Mouse (Mus musculus): ENCODE data around the gene Unc5b. TPM values are rescaled to one million over a fixed set of nuclear protein-coding genes. Genes with fewer than 3 reads are reported as not detected.
A peak's percentile ranks its signal among the peaks of the same experiment; 100 is the strongest.

Gene Unc5b
- polyA plus RNA-seq, 1 experiment from 2014 or later, result 2.1 TPM

DNA sequence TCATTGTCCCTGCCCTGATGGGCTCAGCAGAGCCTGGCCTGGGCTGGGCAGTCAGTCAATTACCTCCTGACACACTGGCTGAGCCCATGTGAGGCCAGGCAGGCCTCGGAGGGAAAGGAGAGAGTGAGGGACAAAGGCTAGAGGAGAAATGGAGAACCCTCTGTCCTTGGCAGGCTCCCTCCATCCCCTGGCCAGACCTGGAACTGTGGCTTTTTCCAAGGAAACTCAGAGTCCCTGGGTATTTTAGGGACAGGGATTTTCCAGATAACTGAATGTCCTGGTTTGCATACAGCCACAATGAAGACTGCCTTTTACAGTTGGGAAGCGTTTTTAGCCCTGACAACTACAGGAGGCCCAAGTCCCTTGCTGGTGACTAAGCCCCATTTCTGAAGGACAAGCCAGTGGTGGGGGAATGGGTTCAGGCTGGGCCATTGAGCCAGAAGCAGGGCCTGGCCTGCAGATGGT, 99.0 kb downstream of the Unc5b start:
- ATAC-seq (no peak), DNase-seq (ENCODE audit: low spot score) (no peak)
- Histone ChIP-seq H3K4me2 (ENCODE audit: low read length) (no peak overlapping the region), H3K36me3 (ENCODE audit: control insufficient read depth, insufficient read depth, low read length) (no peaks in the 10 kb centered on the region), H3K27me3 (replicated peaks; ENCODE audit: control insufficient read depth, insufficient read depth, low read length) (no peaks in the 10 kb centered on the region), H3K4me3 (ENCODE audit: low read depth, low read length) (no peak overlapping the region), H3K9me3 (replicated peaks; ENCODE audit: control insufficient read depth, low read length) (no peaks in the 10 kb centered on the region), H3K9ac (ENCODE audit: low read length) (no peak overlapping the region), H3K4me1 (ENCODE audit: control insufficient read depth, insufficient read depth, low read length) (no peaks in the 10 kb centered on the region), H3K27ac (ENCODE audit: low read depth, low read length) (peak overlapping the region; percentile 34; the same call in 1 of the 2 replicates)
- WGBS, result 30% methylated on average over 2 of the region's 2 CpGs

DNA sequence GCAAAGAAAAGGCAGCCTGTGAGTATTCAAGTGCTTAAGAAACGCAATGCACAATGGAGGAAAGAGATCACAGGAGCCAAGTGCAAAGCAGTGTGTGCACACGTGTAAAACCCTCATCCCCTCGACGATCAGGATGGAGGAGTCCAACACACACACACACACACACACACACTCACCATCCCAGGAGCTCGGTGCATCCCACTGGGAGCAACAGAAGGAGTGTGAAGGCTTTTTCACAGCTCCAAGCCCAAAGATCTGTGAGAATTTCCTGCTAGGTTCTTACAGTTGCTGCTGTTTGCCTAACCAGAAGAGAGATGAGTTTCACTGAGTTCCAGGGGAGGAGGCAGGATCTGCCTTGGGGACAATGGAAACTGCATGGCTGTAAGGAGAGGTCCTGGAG, 99.6 kb downstream of the Unc5b start:
- ATAC-seq (no peak), DNase-seq (ENCODE audit: low spot score) (peak; percentile 38)
- H3K9ac ChIP-seq (ENCODE audit: low read length), result no peak overlapping the region
- no peak overlapping the region for H3K4me3 ChIP-seq (ENCODE audit: low read depth, low read length)
- peak overlapping the region; percentile 34; the same call in 1 of the 2 replicates for H3K27ac ChIP-seq (ENCODE audit: low read depth, low read length)
- H3K9me3 ChIP-seq (replicated peaks; ENCODE audit: control insufficient read depth, low read length), result no peaks in the 10 kb centered on the region
- H3K36me3 ChIP-seq (ENCODE audit: control insufficient read depth, insufficient read depth, low read length), result no peaks in the 10 kb centered on the region
- 5% methylated on average over 5 of the region's 5 CpGs for WGBS
- no peaks in the 10 kb centered on the region for H3K27me3 ChIP-seq (replicated peaks; ENCODE audit: control insufficient read depth, insufficient read depth, low read length)
- H3K4me2 ChIP-seq (ENCODE audit: low read length), result no peak overlapping the region
- H3K4me1 ChIP-seq (ENCODE audit: control insufficient read depth, insufficient read depth, low read length), result no peaks in the 10 kb centered on the region

DNA sequence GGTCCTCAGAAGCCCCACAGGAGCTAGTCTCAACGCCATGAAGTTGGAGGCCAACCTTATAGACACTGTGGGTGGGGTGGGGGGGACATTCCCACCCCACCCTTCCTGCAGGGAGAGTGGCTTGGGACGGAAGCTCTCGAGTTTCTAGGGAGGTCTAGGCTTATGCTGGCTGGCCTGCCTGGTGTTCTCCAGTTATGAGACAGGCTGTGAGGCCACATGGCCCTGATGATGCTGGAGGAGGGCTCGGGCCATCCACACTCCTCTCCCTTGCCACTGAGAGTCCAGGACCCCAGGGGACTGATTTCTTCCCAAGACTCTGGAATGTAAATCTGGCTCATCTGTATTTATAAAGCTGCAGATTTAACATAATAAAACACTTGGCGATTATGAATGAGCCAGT, 104.1 kb downstream of the Unc5b start:
- ATAC-seq, result no peak
- no peak overlapping the region for H3K9ac ChIP-seq (ENCODE audit: low read length)
- WGBS, result 47% methylated on average over 5 of the region's 5 CpGs

DNA sequence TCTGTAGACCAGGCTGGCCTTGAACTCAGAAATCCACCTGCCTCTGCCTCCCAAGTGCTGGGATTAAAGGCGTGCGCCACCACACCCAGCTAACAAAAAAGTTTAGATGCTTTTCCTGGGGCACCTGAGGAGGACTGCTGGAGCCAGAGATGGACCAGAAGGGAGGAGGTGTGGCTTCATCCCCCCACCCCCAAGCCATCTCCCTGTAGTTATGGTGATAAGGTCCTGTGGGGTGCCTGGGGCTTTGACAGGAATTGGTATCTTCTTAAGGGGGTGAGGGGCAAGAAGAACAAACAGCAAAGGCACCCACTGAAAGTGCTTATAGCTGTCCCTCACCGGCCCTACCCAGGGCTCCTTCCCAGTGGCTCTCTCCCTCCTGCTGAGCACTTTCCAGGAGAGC, 104.5 kb downstream of the Unc5b start:
- H3K4me1 ChIP-seq (ENCODE audit: control insufficient read depth, insufficient read depth, low read length), result no peaks in the 10 kb centered on the region
- H3K9me3 ChIP-seq (replicated peaks; ENCODE audit: control insufficient read depth, low read length), result no peaks in the 10 kb centered on the region
- H3K36me3 ChIP-seq (ENCODE audit: control insufficient read depth, insufficient read depth, low read length), result no peaks in the 10 kb centered on the region
- no peak for DNase-seq (ENCODE audit: low spot score)
- ATAC-seq, result no peak
- no peak overlapping the region for H3K4me2 ChIP-seq (ENCODE audit: low read length)
- no peaks in the 10 kb centered on the region for H3K27me3 ChIP-seq (replicated peaks; ENCODE audit: control insufficient read depth, insufficient read depth, low read length)
- no peak overlapping the region for H3K9ac ChIP-seq (ENCODE audit: low read length)
- 68% methylated on average over 3 of the region's 3 CpGs for WGBS
- no peak overlapping the region for H3K4me3 ChIP-seq (ENCODE audit: low read depth, low read length)
- no peak overlapping the region for H3K27ac ChIP-seq (ENCODE audit: low read depth, low read length)

More for the DNA sequence above, 104.1 kb downstream of the Unc5b start:
- Histone ChIP-seq H3K36me3 (ENCODE audit: control insufficient read depth, insufficient read depth, low read length) (no peaks in the 10 kb centered on the region), H3K4me3 (ENCODE audit: low read depth, low read length) (no peak overlapping the region), H3K4me1 (ENCODE audit: control insufficient read depth, insufficient read depth, low read length) (no peaks in the 10 kb centered on the region), H3K4me2 (ENCODE audit: low read length) (no peak overlapping the region), H3K27me3 (replicated peaks; ENCODE audit: control insufficient read depth, insufficient read depth, low read length) (no peaks in the 10 kb centered on the region), H3K27ac (ENCODE audit: low read depth, low read length) (no peak overlapping the region), H3K9me3 (replicated peaks; ENCODE audit: control insufficient read depth, low read length) (no peaks in the 10 kb centered on the region)
- no peak for DNase-seq (ENCODE audit: low spot score)

DNA sequence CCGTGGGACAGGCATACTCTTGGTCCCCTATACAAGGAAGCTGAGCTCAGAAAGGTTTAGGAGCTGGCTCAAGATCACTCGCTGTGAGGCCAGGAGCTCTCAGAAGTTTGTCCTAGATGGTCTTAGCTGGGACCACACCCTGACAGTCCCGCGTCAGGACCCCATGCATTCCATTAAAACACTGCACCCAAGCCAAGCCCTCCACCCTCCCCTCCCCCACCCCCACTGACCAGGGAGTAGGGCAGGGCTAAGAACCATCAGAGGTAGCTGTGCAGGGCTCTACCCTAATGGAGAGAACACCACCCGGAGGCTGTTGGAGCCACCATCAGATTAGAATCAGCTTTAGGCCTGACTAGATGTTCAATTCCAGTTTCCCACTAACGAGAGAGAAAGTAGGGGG, 106.9 kb downstream of the Unc5b start:
- no peak overlapping the region for H3K4me3 ChIP-seq (ENCODE audit: low read depth, low read length)
- no peak overlapping the region for H3K27ac ChIP-seq (ENCODE audit: low read depth, low read length)
- H3K4me1 ChIP-seq (ENCODE audit: control insufficient read depth, insufficient read depth, low read length), result peaks cover 7% of the 10 kb centered on the region; the same call in 1 of the 2 replicates
- H3K4me2 ChIP-seq (ENCODE audit: low read length), result no peak overlapping the region
- ATAC-seq (no peak), DNase-seq (ENCODE audit: low spot score) (no peak)
- WGBS, result 64% methylated on average over 6 of the region's 6 CpGs
- H3K27me3 ChIP-seq (replicated peaks; ENCODE audit: control insufficient read depth, insufficient read depth, low read length), result no peaks in the 10 kb centered on the region
- no peaks in the 10 kb centered on the region for H3K9me3 ChIP-seq (replicated peaks; ENCODE audit: control insufficient read depth, low read length)
- no peak overlapping the region for H3K9ac ChIP-seq (ENCODE audit: low read length)
- no peaks in the 10 kb centered on the region for H3K36me3 ChIP-seq (ENCODE audit: control insufficient read depth, insufficient read depth, low read length)

DNA sequence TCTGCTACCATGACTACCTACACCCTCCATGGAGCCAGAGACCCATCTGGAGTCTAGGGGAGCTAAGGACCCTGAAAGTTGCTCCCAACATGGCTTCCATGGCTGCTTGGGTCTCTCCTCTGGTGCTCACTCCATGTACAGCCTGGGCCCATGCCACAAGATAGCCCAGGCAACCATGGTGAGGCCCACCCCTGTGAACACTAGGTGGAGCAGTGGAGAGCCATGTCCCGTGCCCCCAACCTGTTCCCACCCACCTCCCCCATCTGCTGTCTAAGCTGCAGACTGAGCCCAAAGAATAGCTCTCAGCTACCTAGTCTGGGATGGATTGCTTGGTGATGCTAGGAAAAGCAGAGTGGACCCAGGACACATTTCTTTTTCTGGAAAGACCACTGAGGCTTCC, 108.0 kb downstream of the Unc5b start:
- no peak overlapping the region for H3K4me3 ChIP-seq (ENCODE audit: low read depth, low read length)
- peaks cover 7% of the 10 kb centered on the region; the same call in 1 of the 2 replicates for H3K4me1 ChIP-seq (ENCODE audit: control insufficient read depth, insufficient read depth, low read length)
- no peak overlapping the region for H3K9ac ChIP-seq (ENCODE audit: low read length)
- no peak overlapping the region for H3K4me2 ChIP-seq (ENCODE audit: low read length)
- 29% methylated on average over 1 of the region's 1 CpGs for WGBS
- no peak for DNase-seq (ENCODE audit: low spot score)
- H3K36me3 ChIP-seq (ENCODE audit: control insufficient read depth, insufficient read depth, low read length), result no peaks in the 10 kb centered on the region
- no peak for ATAC-seq
- H3K27ac ChIP-seq (ENCODE audit: low read depth, low read length), result no peak overlapping the region
- H3K27me3 ChIP-seq (replicated peaks; ENCODE audit: control insufficient read depth, insufficient read depth, low read length), result no peaks in the 10 kb centered on the region
- H3K9me3 ChIP-seq (replicated peaks; ENCODE audit: control insufficient read depth, low read length), result no peaks in the 10 kb centered on the region

DNA sequence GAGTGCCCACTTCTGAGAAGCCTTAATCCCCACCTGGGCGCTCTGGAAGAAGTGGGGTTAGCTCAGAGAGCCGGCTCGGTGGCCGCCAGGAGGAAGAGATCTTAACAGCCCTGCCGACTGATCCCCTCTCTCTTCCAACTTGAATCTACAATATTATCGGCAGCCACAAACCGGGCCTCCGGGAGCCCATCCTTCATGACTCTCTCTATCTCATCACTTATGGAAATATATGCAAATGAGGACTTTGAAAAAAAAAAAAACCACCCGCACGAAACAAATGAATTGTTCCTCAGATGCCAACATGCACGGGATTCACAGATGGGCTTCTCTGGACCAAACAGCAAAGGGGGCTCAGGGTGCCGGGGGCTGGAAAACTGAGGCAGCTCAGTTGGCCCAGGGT, 109.7 kb downstream of the Unc5b start:
- Histone ChIP-seq H3K9me3 (replicated peaks; ENCODE audit: control insufficient read depth, low read length) (no peaks in the 10 kb centered on the region), H3K4me1 (ENCODE audit: control insufficient read depth, insufficient read depth, low read length) (peaks cover 7% of the 10 kb centered on the region; the same call in 1 of the 2 replicates), H3K4me3 (ENCODE audit: low read depth, low read length) (no peak overlapping the region), H3K27ac (ENCODE audit: low read depth, low read length) (no peak overlapping the region), H3K27me3 (replicated peaks; ENCODE audit: control insufficient read depth, insufficient read depth, low read length) (no peaks in the 10 kb centered on the region), H3K4me2 (ENCODE audit: low read length) (no peak overlapping the region), H3K9ac (ENCODE audit: low read length) (no peak overlapping the region), H3K36me3 (ENCODE audit: control insufficient read depth, insufficient read depth, low read length) (no peaks in the 10 kb centered on the region)
- ATAC-seq, result no peak; the same call in 1 of the 2 replicates
- DNase-seq (ENCODE audit: low spot score), result peak; percentile 53
- WGBS, result 15% methylated on average over 12 of the region's 12 CpGs

DNA sequence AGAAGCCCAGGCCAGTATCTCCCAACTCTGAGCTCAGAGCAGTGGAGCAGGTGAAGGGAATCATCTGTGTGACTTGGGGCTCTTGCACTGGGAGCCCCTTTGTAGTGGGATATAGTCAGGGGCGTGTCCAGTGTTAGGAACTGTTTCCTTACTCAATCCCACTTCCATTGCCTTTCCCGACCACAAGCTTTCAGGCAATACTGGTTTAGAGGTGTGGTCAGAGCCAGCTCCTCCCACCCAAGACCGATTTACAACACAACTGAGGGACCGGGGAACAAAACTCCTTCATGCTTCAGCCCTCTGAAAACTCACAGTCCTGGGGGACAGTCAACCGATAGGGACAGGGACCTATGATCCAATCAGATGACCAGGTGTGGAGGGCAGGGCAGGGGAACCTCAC, 110.9 kb downstream of the Unc5b start:
- H3K9ac ChIP-seq (ENCODE audit: low read length), result no peak overlapping the region
- H3K4me3 ChIP-seq (ENCODE audit: low read depth, low read length), result no peak overlapping the region
- no peak overlapping the region for H3K4me2 ChIP-seq (ENCODE audit: low read length)
- no peaks in the 10 kb centered on the region for H3K9me3 ChIP-seq (replicated peaks; ENCODE audit: control insufficient read depth, low read length)
- no peak for ATAC-seq
- H3K36me3 ChIP-seq (ENCODE audit: control insufficient read depth, insufficient read depth, low read length), result peaks cover 9% of the 10 kb centered on the region
- H3K27ac ChIP-seq (ENCODE audit: low read depth, low read length), result no peak overlapping the region
- H3K27me3 ChIP-seq (replicated peaks; ENCODE audit: control insufficient read depth, insufficient read depth, low read length), result no peaks in the 10 kb centered on the region
- no peak for DNase-seq (ENCODE audit: low spot score)
- peaks cover 7% of the 10 kb centered on the region; the same call in 1 of the 2 replicates for H3K4me1 ChIP-seq (ENCODE audit: control insufficient read depth, insufficient read depth, low read length)
- 83% methylated on average over 5 of the region's 5 CpGs for WGBS

DNA sequence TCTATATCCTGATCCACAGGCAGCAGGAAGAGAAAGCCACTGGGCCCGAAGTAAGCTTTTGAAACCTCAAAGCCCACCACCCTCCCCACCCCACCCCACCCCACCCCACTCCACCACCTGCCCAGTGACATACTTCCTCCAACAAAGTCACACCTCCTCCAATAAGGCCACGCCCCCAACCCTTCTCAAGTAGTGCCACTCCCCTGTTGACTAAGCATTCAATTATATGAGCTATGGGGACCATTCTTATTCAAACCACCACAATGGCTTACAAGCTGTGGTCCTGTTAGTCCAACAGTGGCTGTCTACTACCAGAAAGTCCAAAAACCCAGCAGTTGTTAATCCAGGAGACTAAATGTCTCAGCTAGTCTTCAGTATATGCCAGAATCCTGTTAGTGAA, 112.9 kb downstream of the Unc5b start:
- H3K9ac ChIP-seq (ENCODE audit: low read length), result no peak overlapping the region
- H3K9me3 ChIP-seq (replicated peaks; ENCODE audit: control insufficient read depth, low read length), result no peaks in the 10 kb centered on the region; the same call in 1 of the 2 replicates
- H3K36me3 ChIP-seq (ENCODE audit: control insufficient read depth, insufficient read depth, low read length), result peaks cover 15% of the 10 kb centered on the region
- no peak for ATAC-seq
- DNase-seq (ENCODE audit: low spot score), result no peak
- no peaks in the 10 kb centered on the region for H3K27me3 ChIP-seq (replicated peaks; ENCODE audit: control insufficient read depth, insufficient read depth, low read length)
- WGBS, result 90% methylated on average over 2 of the region's 2 CpGs
- H3K4me1 ChIP-seq (ENCODE audit: control insufficient read depth, insufficient read depth, low read length), result peaks cover 7% of the 10 kb centered on the region; the same call in 1 of the 2 replicates
- H3K4me2 ChIP-seq (ENCODE audit: low read length), result no peak overlapping the region
- no peak overlapping the region for H3K27ac ChIP-seq (ENCODE audit: low read depth, low read length)
- no peak overlapping the region for H3K4me3 ChIP-seq (ENCODE audit: low read depth, low read length)
